Mouse (Mus musculus) G1E (cell line): Measurements from ENCODE around the gene Olfr1446.

Source experiments
- CTCF ChIP-seq: IDR thresholded peaks from 2 replicates; pipeline ENCODE4 v1.5.1; 2012; ENCODE audit warnings: low read depth, low read length, inconsistent platforms, mixed read lengths
- GATA1 ChIP-seq: IDR thresholded peaks from 2 replicates; pipeline ENCODE4 v1.6.1; 2012; ENCODE audit warnings: borderline replicate concordance, low read length, inconsistent platforms, mixed read lengths
- GATA2 ChIP-seq: IDR thresholded peaks from 2 replicates; pipeline ENCODE4 v1.6.1; 2012; ENCODE audit warnings: low read depth, low read length, inconsistent platforms, borderline replicate concordance

- TF ChIP-seq CTCF (no peak), GATA1 (no peak), GATA2 (no peak)
These were observed 31.0 kb upstream of the Olfr1446 start, which contains the start of gene Olfr1448 for GRCm38 (mm10) chr19:12924319-12924718.
